Mouse (Mus musculus) cerebellum, adult 9-10 months (tissue): ENCODE data around the gene Kdm4b.

ENCODE experiments used
- DNase-seq: peaks from one replicate; pipeline ENCODE4 v3.0.0; 2022

Gene Kdm4b

DNA sequence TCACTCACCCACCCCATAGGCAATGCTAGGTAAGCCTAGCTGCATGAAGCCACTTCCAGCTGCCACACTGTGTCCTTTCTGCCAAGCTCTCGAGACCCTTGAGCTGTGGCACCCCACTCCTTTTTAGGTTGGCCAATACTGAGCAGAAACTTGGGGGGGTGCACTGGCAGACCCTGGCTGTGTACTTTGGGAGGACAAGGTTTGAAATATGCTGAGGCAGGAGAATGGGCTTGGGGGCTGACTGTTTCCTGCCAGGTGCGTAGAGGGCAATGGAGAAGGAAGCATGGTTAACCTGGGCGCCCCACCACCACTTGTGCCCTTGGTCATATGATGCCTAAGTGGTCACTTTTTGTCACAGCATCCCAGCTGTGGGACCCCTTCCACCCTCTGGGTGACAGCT, 118.9 kb downstream of the Kdm4b start:
- no peak for DNase-seq

DNA sequence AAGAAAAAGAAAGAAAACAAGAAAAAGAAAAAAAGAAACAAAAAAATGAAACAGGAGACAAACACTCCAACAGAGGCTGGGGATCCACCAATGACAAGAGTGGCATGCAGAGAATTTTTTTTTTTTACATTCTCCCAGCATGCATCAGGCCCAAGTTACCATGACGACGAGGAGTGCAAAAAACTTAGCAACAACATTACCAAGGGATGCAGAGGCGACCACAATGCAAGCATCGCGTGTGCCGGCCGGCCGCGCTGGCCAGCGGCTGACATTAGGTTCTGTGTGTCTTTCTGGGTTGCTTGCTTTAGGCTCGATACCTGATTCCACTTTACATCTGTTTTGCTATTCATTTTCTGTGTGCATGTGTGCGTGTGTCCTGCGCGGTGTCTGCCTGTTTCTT, 119.5 kb downstream of the Kdm4b start:
- no peak for DNase-seq

DNA sequence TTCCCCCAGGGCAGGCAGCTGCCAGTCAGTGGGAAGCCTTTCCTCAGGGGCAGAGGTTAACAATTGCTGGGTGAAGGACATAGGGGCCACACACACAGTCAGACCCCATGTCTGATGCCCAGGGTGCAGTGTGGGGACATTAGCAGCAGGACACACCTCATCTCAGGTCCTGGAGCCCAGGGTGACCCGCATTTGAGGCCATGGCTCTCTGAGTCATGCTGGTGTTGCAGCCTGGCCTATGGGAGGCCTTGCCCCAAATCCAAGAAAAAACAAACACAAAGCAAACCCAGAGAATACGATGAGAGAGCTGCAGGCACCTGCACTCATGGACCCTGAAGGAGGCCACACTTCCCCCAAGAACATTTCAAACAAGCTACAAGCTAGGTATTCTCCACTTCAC, 121.9 kb downstream of the Kdm4b start:
- DNase-seq = no peak
